Mouse (Mus musculus) liver, embryonic 14.5 days (tissue): ENCODE measurements around the gene Hspd1. TPM values are rescaled to one million over a fixed set of nuclear protein-coding genes. Genes with fewer than 3 reads are reported as not detected.
A peak's percentile ranks its signal among the peaks of the same experiment; 100 is the strongest.

Source experiments
- ATAC-seq: fragments of 200-750 bp; cut with Nextera tagmentation; 2 replicates; pipeline ENCODE4 v1.8.0; 2017; ENCODE audit warnings: moderate number of reproducible peaks, mild to moderate bottlenecking, moderate library complexity; ENCODE audit not compliant: insufficient read depth
- DNase-seq, 3 experiments: peaks; one replicate each; pipeline ENCODE4 v3.0.0-alpha.2; 2012 to 2013; ENCODE audit warnings: low read depth in 3 of 3, low spot score in 3 of 3
- H3K27ac ChIP-seq: fragments of 300-500 bp; sonication (generic); 2 replicates; pipeline ENCODE4 v1.5.1; 2014; ENCODE audit warnings: moderate library complexity, mild to moderate bottlenecking, control low read depth, inconsistent platforms
- H3K27me3 ChIP-seq: fragments of 300-500 bp; sonication (generic); 2 replicates; pipeline ENCODE4 v1.6.1; 2014; ENCODE audit warnings: mild to moderate bottlenecking, low read length, moderate library complexity; ENCODE audit not compliant: control insufficient read depth, insufficient read depth
- H3K36me3 ChIP-seq: fragments of 300-500 bp; sonication (generic); replicated peaks from 2 replicates; pipeline ENCODE4 v1.6.1; 2014; ENCODE audit warnings: low read depth; ENCODE audit not compliant: control insufficient read depth, insufficient read depth
- H3K4me1 ChIP-seq, 2 experiments: fragments of 200-500 bp in 1 of 2; fragments of 300-500 bp in 1 of 2; sonication (generic) in 1 of 2; replicated peaks; 2 replicates each; pipeline ENCODE4 v1.6.1; 2012 to 2014; ENCODE audit warnings: antibody characterized with exemption in 1 of 2, inconsistent platforms in 1 of 2, low read length in 1 of 2; ENCODE audit not compliant: control insufficient read depth in 2 of 2, insufficient read depth in 2 of 2
- H3K4me2 ChIP-seq: fragments of 300-500 bp; sonication (generic); 2 replicates; pipeline ENCODE4 v1.6.1; 2014; ENCODE audit warnings: low read depth, mild to moderate bottlenecking, control low read depth, moderate library complexity
- H3K4me3 ChIP-seq, 2 experiments: fragments of 200-500 bp in 1 of 2; fragments of 300-500 bp in 1 of 2; sonication (generic) in 1 of 2; 2 replicates each; pipeline ENCODE4 v1.5.1; 2012 to 2014; ENCODE audit warnings: low read depth in 2 of 2, low read length in 2 of 2, mild to moderate bottlenecking in 2 of 2, control low read depth in 1 of 2, inconsistent platforms in 1 of 2, moderate library complexity in 1 of 2; ENCODE audit not compliant: insufficient read depth in 1 of 2
- H3K9ac ChIP-seq: fragments of 300-500 bp; sonication (generic); replicated peaks from 2 replicates; pipeline ENCODE4 v1.6.1; 2014; ENCODE audit warnings: mild to moderate bottlenecking, control low read depth, moderate library complexity
- H3K9me3 ChIP-seq: fragments of 300-500 bp; sonication (generic); 2 replicates; pipeline ENCODE4 v1.6.1; 2016; ENCODE audit warnings: low read length, mixed read lengths; ENCODE audit not compliant: control insufficient read depth
- CTCF ChIP-seq: IDR thresholded peaks from 2 replicates; pipeline ENCODE4 v1.5.1; 2016; ENCODE audit warnings: antibody characterized with exemption, low read depth, control low read depth
- EP300 ChIP-seq: IDR thresholded peaks from 2 replicates; pipeline ENCODE4 v1.6.1; 2016; ENCODE audit warnings: antibody characterized with exemption, low read depth
- WGBS: fragments of 180-500 bp; shearing (Covaris S2); extraction: QIAGEN DNeasy Blood & Tissue Kit; methylation state at CpG from one replicate; pipeline ENCODE4 v1.1.7; 2014; ENCODE audit not compliant: insufficient replicate concordance; 5-methylcytosine and 5-hydroxymethylcytosine counted together
- polyA plus RNA-seq, 2 experiments: library from polyadenylated mRNA; depleted of rRNA in 1 of 2; stranded (reverse) in 1 of 2; unstranded in 1 of 2; fragments of >200 nt; fragmentation: Nextera tagmentation in 1 of 2; extraction: Ambion mirVana in 1 of 2; gene quantifications; 2 replicates each; pipeline versions ENCODE4 v1.2.1 to v1.2.3; 2012 to 2014

Hspd1 gene
- polyA plus RNA-seq, 2 experiments: 163 to 241 TPM

- 66% methylated on average over 2 of the region's 2 CpGs for WGBS
- DNase-seq: no peak
Observed at GRCm38 (mm10) chr1:55123561-55123960, 35.5 kb upstream of the Hspd1 start.

DNA sequence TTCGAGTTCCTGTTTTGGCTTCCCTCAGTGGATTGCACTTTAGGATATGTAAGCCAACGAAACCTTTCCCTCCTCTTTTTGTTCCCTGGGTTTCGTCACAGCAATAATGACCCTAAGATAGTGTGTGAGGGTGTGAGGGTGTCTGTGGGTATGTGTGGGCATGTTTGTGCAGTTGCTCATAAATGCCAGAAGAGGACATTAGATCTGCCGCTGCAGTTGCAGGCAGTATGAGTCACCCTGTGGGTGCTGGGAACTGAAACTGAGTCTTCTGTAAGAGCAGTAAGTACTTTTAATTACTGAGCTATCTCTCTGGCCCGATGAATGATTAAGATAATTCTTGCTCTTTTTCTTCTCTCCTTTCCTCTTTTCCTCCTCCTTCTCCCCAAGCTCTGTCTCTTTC lies 35.0 kb upstream of the Hspd1 start:
- 63% methylated on average over 5 of the region's 5 CpGs for WGBS
- H3K27ac ChIP-seq: no peak overlapping the region
- DNase-seq: no peak

More at GRCm38 (mm10) chr1:55123561-55123960, 35.5 kb upstream of the Hspd1 start:
- no peak overlapping the region for H3K4me2 ChIP-seq
- no peaks in the 10 kb centered on the region for H3K4me1 ChIP-seq
- H3K9me3 ChIP-seq: no peaks in the 10 kb centered on the region
- ATAC-seq: no peak
- no peaks in the 10 kb centered on the region for H3K36me3 ChIP-seq
- no peak for TF ChIP-seq CTCF
- no peak for TF ChIP-seq EP300
- no peak overlapping the region for H3K27ac ChIP-seq
- no peak overlapping the region for H3K9ac ChIP-seq
- H3K27me3 ChIP-seq: no peaks in the 10 kb centered on the region
- no peak overlapping the region for H3K4me3 ChIP-seq

DNA sequence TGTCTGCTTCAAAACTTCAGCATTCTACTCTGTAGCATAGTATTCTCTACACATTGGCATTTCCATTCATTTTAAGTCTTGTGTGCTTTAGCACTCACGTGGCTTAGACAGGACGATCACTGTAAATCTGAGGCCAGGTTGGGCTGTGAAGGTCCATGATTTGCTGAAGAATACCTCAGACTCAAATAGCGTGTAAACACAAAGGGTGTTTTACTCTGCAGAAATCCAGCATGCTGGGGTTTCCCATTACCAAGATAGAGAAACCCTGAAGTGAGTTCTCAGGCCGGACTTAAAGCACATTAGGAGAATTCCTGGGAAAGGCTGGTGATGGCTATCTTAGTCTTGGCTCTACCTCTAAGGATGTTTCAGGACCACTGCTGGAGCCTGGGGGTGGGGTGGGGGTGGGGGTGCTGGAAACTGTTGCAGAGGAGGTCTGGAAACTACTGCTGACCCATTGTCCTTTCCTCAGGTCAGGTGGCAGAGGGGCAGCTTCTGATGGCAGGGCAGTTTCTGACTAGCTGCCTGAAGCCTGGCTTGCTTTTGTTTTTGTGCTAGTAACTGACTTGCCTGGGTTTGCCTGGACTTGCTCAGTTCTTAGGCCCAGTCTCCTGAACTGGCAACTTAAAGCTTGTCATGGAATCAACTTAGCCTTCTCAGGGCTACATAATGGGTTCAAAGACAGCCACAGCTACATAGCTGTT lies 21.2 kb upstream of the Hspd1 start:
- ATAC-seq: no peak
- TF ChIP-seq CTCF (no peak), EP300 (no peak)
- WGBS: 64% methylated on average over 4 of the region's 4 CpGs

More for the DNA sequence above, 35.0 kb upstream of the Hspd1 start:
- no peaks in the 10 kb centered on the region for H3K27me3 ChIP-seq
- H3K9me3 ChIP-seq: no peaks in the 10 kb centered on the region
- no peaks in the 10 kb centered on the region for H3K36me3 ChIP-seq
- no peak overlapping the region for H3K4me3 ChIP-seq
- TF ChIP-seq EP300: no peak
- TF ChIP-seq CTCF: no peak
- H3K9ac ChIP-seq: no peak overlapping the region
- ATAC-seq: no peak
- H3K4me1 ChIP-seq: no peaks in the 10 kb centered on the region
- H3K4me2 ChIP-seq: no peak overlapping the region

GRCm38 (mm10) chr1:55108473-55108872 lies 20.4 kb upstream of the Hspd1 start:
- no peak overlapping the region for H3K4me3 ChIP-seq
- H3K4me2 ChIP-seq: no peak overlapping the region
- no peaks in the 10 kb centered on the region for H3K9me3 ChIP-seq
- H3K27me3 ChIP-seq: no peaks in the 10 kb centered on the region
- TF ChIP-seq CTCF: no peak
- DNase-seq (no peak), ATAC-seq (no peak)
- 44% methylated on average over 2 of the region's 2 CpGs for WGBS
- H3K9ac ChIP-seq: no peak overlapping the region
- no peaks in the 10 kb centered on the region for H3K36me3 ChIP-seq
- H3K4me1 ChIP-seq: peaks cover 3 to 10% of the 10 kb centered on the region in 2 experiments; a peak in 3 of 4 replicates
- no peak overlapping the region for H3K27ac ChIP-seq

More for the DNA sequence above, 21.2 kb upstream of the Hspd1 start:
- peaks cover 3 to 10% of the 10 kb centered on the region in 2 experiments; a peak in 3 of 4 replicates for H3K4me1 ChIP-seq
- H3K36me3 ChIP-seq: no peaks in the 10 kb centered on the region
- H3K9ac ChIP-seq: no peak overlapping the region
- H3K27ac ChIP-seq: no peak overlapping the region
- H3K27me3 ChIP-seq: no peaks in the 10 kb centered on the region
- no peak overlapping the region for H3K4me2 ChIP-seq
- no peak overlapping the region for H3K4me3 ChIP-seq
- DNase-seq: no peak
- H3K9me3 ChIP-seq: no peaks in the 10 kb centered on the region

DNA sequence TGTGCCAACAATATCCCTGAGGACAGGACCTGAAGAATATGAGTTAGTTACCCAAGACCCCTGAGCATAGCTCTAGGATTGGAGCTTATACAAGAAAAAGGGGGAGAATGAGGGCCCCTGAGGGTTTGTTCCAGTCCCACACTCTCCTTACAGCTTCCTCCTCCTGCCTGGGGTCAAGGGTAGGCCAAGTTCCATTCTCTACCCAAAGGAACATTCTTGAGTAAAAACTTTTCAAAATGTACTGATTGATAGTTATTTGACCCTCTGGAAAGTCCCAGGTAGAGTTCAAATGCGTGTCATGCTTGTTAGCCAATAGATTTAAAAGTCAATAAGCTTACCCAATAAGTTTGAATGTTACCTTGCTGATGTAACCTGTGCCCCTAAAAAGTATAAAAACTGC lies 19.6 kb upstream of the Hspd1 start:
- Histone ChIP-seq H3K9ac (0 out of 2 replicates have a peak overlapping the region, but pooled peaks have one; percentile 23), H3K9me3 (no peaks in the 10 kb centered on the region), H3K27ac (no peak overlapping the region), H3K4me3 (no peak overlapping the region), H3K27me3 (no peaks in the 10 kb centered on the region), H3K36me3 (no peaks in the 10 kb centered on the region), H3K4me2 (no peak overlapping the region), H3K4me1 (peaks cover 3 to 10% of the 10 kb centered on the region in 2 experiments; a peak in 3 of 4 replicates)
- DNase-seq (no peak), ATAC-seq (no peak)
- 85% methylated on average over 1 of the region's 1 CpGs for WGBS
- TF ChIP-seq CTCF (no peak), EP300 (no peak)
